Mouse (Mus musculus) colon, adult 2 months (tissue): ENCODE results near the gene Ing4. TPM values are rescaled to one million over a fixed set of nuclear protein-coding genes. Genes with fewer than 3 reads are reported as not detected.

Source experiments
- polyA plus RNA-seq: library from polyadenylated mRNA; depleted of rRNA; stranded (reverse); fragments of >200 nt; gene quantifications from 2 replicates; pipeline ENCODE4 v1.2.3, GENCODE M21; 2012; rRNA removed

The Ing4 gene
- polyA plus RNA-seq: 37.5 and 37.7 TPM in 2 replicates

GRCm38 (mm10) chr6:125039533-125040153, at the start of gene Ing4:
Ing4 (plus strand) TSS chr6:125039760.

DNA sequence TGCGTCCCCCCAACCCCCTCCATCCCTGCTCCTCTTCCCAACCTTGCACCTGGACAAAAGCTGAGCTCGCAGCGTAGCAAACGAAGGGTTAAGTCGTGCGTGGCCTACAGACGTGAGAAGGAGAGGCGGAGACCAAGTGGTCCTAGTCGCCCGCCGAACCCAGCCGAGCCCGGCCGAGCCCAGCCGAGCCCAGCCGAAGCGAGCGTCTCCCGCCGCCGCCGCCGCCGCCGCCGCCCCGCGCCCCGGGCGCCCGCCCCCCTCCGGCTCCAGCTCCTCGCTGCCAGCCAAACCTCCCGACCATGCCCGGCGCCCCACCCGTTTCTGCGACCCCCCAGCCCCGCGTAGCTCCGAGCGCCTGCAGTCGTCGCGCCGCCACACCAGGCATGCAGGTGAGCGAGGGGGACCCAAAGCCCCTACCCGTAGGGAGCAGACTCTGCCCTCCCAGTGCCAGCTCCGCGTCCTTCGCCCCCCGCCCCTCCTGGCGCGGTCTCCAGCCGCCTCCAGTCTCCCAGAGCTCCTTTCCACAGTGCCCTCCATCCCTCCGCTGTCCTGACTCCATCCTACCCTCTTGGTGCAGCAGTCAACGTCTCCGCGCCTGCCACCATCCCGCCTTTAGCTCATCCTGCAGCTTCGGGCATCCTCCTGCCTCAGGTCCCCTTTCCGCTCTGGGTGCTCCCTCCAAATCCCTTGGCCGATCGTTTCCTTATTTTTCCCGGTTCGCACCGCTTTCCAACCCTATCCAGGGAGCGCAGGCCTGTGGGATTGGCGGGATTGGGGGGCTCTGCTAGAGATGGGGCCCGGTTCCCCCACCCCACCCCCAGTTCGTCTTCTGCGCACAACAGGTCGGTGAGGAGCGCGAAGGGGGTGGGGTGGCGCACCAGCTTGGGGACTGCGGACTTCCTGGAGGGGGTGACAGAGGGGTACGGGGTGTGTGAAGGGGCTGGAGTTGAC, 42.7 kb upstream of the Ing4 start, which contains the start of gene Pianp:
TSS of gene Pianp (plus strand) at position 144 of the 951 bp plus-strand sequence.

DNA sequence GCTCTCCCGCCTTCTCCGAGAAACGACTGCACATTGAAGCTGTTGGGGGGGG, 30.6 kb upstream of the Ing4 start, which contains the start of gene Zfp384:
TSS of gene Zfp384 (plus strand) at position 17 of the 52 bp plus-strand sequence.

GRCm38 (mm10) chr6:125049678-125050077, 10.1 kb downstream of the Ing4 start, which contains the start of gene Acrbp:
Acrbp (plus strand) TSS chr6:125049689.

DNA sequence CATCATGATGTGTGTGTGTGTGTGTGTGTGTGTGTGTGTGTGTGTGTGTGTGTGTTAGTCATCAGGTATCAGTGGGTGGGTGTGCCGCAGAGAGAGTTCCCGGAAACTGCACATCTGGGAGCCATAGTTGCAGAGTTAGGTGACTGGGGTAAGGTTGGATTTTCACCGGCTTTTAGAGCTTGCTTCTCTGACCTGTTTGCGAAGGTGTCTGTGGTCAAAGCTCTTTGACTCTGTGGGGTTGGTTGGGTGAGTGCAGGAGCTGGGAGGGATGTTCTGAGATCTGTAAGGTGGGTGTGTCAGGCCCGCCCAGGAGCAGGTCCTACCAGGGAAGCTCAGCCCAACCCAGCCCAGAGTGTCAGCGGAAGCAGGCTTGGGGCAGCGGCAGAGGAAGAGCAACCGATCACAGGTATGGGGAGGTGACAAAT, 28.0 kb downstream of the Ing4 start, which contains the start of gene Lpar5:
TSS of gene Lpar5 (plus strand) at position 350 of the 425 bp plus-strand sequence.

GRCm38 (mm10) chr6:125095391-125096278, 56.1 kb downstream of the Ing4 start, which contains the start of gene Chd4:
Chd4 (plus strand) TSS chr6:125095981.

Other genes with a start within 250 kb of the Ing4 start
- 39.0 and 41.2 TPM in 2 replicates for gene Spsb2, start 231.1 kb upstream of the Ing4 start, polyA plus RNA-seq
- gene Tpi1, start 225.5 kb upstream of the Ing4 start, polyA plus RNA-seq: 442 and 514 TPM in 2 replicates
- gene Usp5, start 210.3 kb upstream of the Ing4 start, polyA plus RNA-seq: 66.9 and 70.4 TPM in 2 replicates
- gene Cdca3, start 210.2 kb upstream of the Ing4 start, polyA plus RNA-seq: 38.3 and 47.5 TPM in 2 replicates
- gene Gnb3, start 199.5 kb upstream of the Ing4 start, polyA plus RNA-seq: 0.21 and 0.29 TPM in 2 replicates
- 25.9 and 26.2 TPM in 2 replicates for gene P3h3, start 182.0 kb upstream of the Ing4 start, polyA plus RNA-seq
- 2.3 and 2.7 TPM in 2 replicates for gene Gpr162, start 175.8 kb upstream of the Ing4 start, polyA plus RNA-seq
- gene Cd4, start 151.5 kb upstream of the Ing4 start, polyA plus RNA-seq: 2.7 and 3.0 TPM in 2 replicates
- gene Lag3, start 128.1 kb upstream of the Ing4 start, polyA plus RNA-seq: 2.7 and 4.0 TPM in 2 replicates
- gene Ptms, start 119.7 kb upstream of the Ing4 start, polyA plus RNA-seq: 894 and 1,886 TPM in 2 replicates
- gene Mlf2, start 108.4 kb upstream of the Ing4 start, polyA plus RNA-seq: 357 and 413 TPM in 2 replicates
- 206 and 213 TPM in 2 replicates for gene Cops7a, start 74.2 kb upstream of the Ing4 start, polyA plus RNA-seq
- 8.4 and 8.6 TPM in 2 replicates for gene Pianp, start 43.1 kb upstream of the Ing4 start, polyA plus RNA-seq
- 59.4 and 64.6 TPM in 2 replicates for gene Zfp384, start 30.6 kb upstream of the Ing4 start, polyA plus RNA-seq
- gene Acrbp, start 9.9 kb downstream of the Ing4 start, polyA plus RNA-seq: 17.7 and 24.1 TPM in 2 replicates
- 71.9 and 87.7 TPM in 2 replicates for gene Lpar5, start 28.2 kb downstream of the Ing4 start, polyA plus RNA-seq
- gene Chd4, start 56.2 kb downstream of the Ing4 start, polyA plus RNA-seq: 88.5 and 103 TPM in 2 replicates
- 10.6 and 15.0 TPM in 2 replicates for gene Nop2, start 92.1 kb downstream of the Ing4 start, polyA plus RNA-seq
- 13.1 and 18.1 TPM in 2 replicates for gene Iffo1, start 105.5 kb downstream of the Ing4 start, polyA plus RNA-seq
- 3,801 and 3,939 TPM in 2 replicates for gene Gapdh, start 126.7 kb downstream of the Ing4 start, polyA plus RNA-seq
- gene Ncapd2, start 151.9 kb downstream of the Ing4 start, polyA plus RNA-seq: 55.4 and 66.7 TPM in 2 replicates
- 61.8 and 98.5 TPM in 2 replicates for gene Mrpl51, start 152.0 kb downstream of the Ing4 start, polyA plus RNA-seq
- 13.8 and 17.6 TPM in 2 replicates for gene Vamp1, start 175.8 kb downstream of the Ing4 start, polyA plus RNA-seq
- gene Tapbpl, start 192.1 kb downstream of the Ing4 start, polyA plus RNA-seq: 25.7 and 34.2 TPM in 2 replicates
- 1.7 and 2.4 TPM in 2 replicates for gene Cd27, start 197.2 kb downstream of the Ing4 start, polyA plus RNA-seq
- 0.14 TPM in 1 of 2 replicates, not detected in the other for gene Tuba3a, start 246.3 kb downstream of the Ing4 start, polyA plus RNA-seq